Mouse (Mus musculus) B cell, adult 62 days (primary cell): Measurements from ENCODE around the gene Stt3b. TPM values are rescaled to one million over a fixed set of nuclear protein-coding genes. Genes with fewer than 3 reads are reported as not detected.

ENCODE experiments used
- total RNA-seq: library from RNA; stranded (reverse); gene quantifications from 4 replicates; pipeline ENCODE4 v1.2.4, GENCODE M21; 2023

Stt3b gene
- total RNA-seq = 153 to 166 TPM (median 161 TPM) in 4 replicates

GRCm38 (mm10) chr9:115310346-115311222, at the start of gene Stt3b:
Stt3b (minus strand) TSS chr9:115310421.

